Mouse (Mus musculus) midbrain, embryonic 13.5 days (tissue): ENCODE results near the gene Ran. TPM values are rescaled to one million over a fixed set of nuclear protein-coding genes. Genes with fewer than 3 reads are reported as not detected.
A peak's percentile ranks its signal among the peaks of the same experiment; 100 is the strongest.
"Not testable (repeated sequence)": the region's sequence is repeated elsewhere in the genome, so short reads cannot be mapped to it uniquely, and the experiment has no call there.

Source experiments
- ATAC-seq: fragments of 200-750 bp; cut with Nextera tagmentation; 2 replicates; pipeline ENCODE4 v1.8.0; 2017; ENCODE audit warnings: mild to moderate bottlenecking, moderate TSS enrichment, moderate library complexity
- H3K27ac ChIP-seq: fragments of 300-500 bp; sonication (generic); 2 replicates; pipeline ENCODE4 v1.5.1; 2015; ENCODE audit warnings: inconsistent platforms, mild to moderate bottlenecking, moderate library complexity
- H3K27me3 ChIP-seq: fragments of 300-500 bp; sonication (generic); 2 replicates; pipeline ENCODE4 v1.6.1; 2015; ENCODE audit warnings: mild to moderate bottlenecking, inconsistent platforms
- H3K36me3 ChIP-seq: fragments of 300-500 bp; sonication (generic); 2 replicates; pipeline ENCODE4 v1.6.1; 2015; ENCODE audit warnings: mild to moderate bottlenecking, inconsistent platforms
- H3K4me1 ChIP-seq: fragments of 300-500 bp; sonication (generic); replicated peaks from 2 replicates; pipeline ENCODE4 v1.6.1; 2015; ENCODE audit warnings: inconsistent platforms
- H3K4me2 ChIP-seq: fragments of 300-500 bp; sonication (generic); replicated peaks from 2 replicates; pipeline ENCODE4 v1.6.1; 2015; ENCODE audit warnings: moderate library complexity, mild to moderate bottlenecking, inconsistent platforms
- H3K4me3 ChIP-seq: fragments of 300-500 bp; sonication (generic); replicated peaks from 2 replicates; pipeline ENCODE4 v1.5.1; 2015; ENCODE audit warnings: mild to moderate bottlenecking, inconsistent platforms
- H3K9ac ChIP-seq: fragments of 300-500 bp; sonication (generic); replicated peaks from 2 replicates; pipeline ENCODE4 v1.6.1; 2015; ENCODE audit warnings: mild to moderate bottlenecking, inconsistent platforms
- H3K9me3 ChIP-seq: fragments of 300-500 bp; sonication (generic); 2 replicates; pipeline ENCODE4 v1.6.1; 2016; ENCODE audit warnings: mild to moderate bottlenecking, inconsistent platforms
- WGBS: fragments of 180-500 bp; shearing (Covaris S2); methylation state at CpG from one replicate; pipeline ENCODE4 v1.1.7; 2015; 5-methylcytosine and 5-hydroxymethylcytosine counted together
- polyA plus RNA-seq: library from polyadenylated mRNA; unstranded; fragments of >200 nt; fragmentation: Nextera tagmentation; extraction: Ambion mirVana; gene quantifications from 2 replicates; pipeline ENCODE4 v1.2.1, GENCODE M21; 2015

Gene Ran
- polyA plus RNA-seq = 529 and 559 TPM in 2 replicates

DNA sequence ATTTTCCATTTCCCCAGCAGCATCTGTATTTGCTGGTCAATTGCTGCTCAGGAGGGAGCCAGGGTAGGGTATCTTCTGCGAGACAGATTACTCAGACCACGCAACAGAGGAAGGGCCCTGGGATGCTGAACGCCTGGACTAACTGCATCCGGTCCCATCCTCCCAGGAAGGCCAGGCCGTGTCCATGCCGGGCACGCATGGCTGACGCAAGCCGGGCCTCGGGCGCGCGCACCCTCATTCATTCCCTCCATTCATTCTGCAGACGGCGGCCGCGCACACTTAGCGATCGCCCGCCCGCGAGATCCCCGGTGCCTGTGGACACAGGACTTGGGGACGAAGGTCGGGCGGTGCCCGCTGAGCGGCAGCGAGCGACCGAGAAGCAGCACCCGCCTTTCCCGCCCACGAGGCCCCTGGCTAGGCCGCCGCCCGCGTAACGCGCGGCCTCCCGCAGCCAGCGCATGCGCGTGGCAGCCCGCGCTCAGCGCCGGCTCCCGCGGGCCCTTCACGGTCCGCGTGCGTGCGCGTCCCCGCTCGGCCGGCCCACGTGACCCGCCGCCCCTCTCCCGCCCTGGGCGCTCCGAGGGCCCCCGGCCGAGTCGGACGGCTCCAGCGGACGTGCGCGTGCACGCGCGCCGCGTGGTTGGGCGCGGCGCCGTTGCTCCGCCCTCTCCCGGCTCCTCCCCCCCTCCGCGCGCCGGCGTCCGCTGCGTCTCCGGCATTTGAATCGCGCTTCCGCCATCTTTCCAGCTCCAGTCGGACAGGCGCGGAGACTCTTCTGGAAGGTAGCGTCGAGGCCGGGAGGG, at the start of gene Ran:
TSS of gene Ran (plus strand) at position 573 of the 803 bp plus-strand sequence.
- Histone ChIP-seq H3K9ac (peak within 1 kb of the TSS; percentile 93), H3K4me2 (peak within 1 kb of the TSS; percentile 89), H3K27me3 (no peaks in the 10 kb centered on the region), H3K9me3 (no peaks in the 10 kb centered on the region), H3K36me3 (peaks cover 18% of the 10 kb centered on the region), H3K27ac (peak within 1 kb of the TSS; percentile 97), H3K4me3 (peak within 1 kb of the TSS; percentile 90), H3K4me1 (peaks cover 22% of the 10 kb centered on the region)
- WGBS = under 1% methylated on average over 100 of the region's 102 CpGs
- peak; percentile 93 for ATAC-seq

DNA sequence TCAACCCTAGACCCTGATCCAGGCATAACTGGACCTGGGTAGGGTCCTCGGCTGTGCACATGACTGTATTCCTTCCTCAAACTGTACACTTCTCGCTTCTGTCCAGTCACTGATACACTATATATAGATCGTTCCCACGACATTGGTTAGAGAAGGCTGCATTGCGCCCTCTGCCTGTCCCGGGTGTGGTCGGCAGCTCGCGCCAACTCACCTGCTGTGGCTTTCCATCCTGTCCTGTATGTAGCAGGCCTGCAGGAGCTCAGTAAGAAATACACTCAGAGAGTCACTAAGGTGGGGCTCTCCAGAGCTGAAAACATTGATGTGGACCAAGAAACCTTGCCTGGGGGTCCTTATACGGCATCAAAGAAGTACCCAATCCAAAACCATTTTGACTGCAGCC, 49.0 kb upstream of the Ran start:
- H3K9ac ChIP-seq = no peak overlapping the region
- no peaks in the 10 kb centered on the region for H3K36me3 ChIP-seq
- H3K4me3 ChIP-seq = no peak overlapping the region
- H3K4me2 ChIP-seq = peak overlapping the region; percentile 9; the same call in 1 of the 2 replicates
- no peak overlapping the region for H3K27ac ChIP-seq
- no peaks in the 10 kb centered on the region for H3K4me1 ChIP-seq
- 0 out of 2 replicates have a peak, but pooled peaks have one; percentile 30 for ATAC-seq
- no peaks in the 10 kb centered on the region for H3K27me3 ChIP-seq
- WGBS = 69% methylated on average over 10 of the region's 10 CpGs
- H3K9me3 ChIP-seq = no peaks in the 10 kb centered on the region

DNA sequence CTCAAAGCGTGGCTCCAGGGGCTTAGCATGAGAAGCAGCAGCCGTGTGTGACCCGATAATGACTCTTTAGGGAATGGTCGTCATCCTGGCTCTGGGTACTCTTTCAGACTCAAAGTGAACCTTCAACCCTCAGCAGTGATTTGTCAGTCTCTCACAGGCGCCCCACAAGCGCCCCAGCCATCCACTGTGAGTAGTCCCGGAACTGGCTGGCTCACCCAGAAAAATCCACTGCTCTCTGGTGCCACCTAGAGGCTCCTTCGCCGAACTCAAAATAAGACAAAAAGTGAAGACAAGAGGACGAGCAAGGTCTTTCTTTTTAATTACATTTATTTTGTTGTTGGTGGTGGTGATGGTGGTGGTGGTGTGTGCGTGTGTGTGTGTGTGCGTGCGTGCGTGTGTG, 48.6 kb upstream of the Ran start:
- no peaks in the 10 kb centered on the region for H3K36me3 ChIP-seq
- no peak overlapping the region for H3K9ac ChIP-seq
- H3K27me3 ChIP-seq = no peaks in the 10 kb centered on the region
- no peaks in the 10 kb centered on the region for H3K9me3 ChIP-seq
- 14% methylated on average over 14 of the region's 14 CpGs for WGBS
- ATAC-seq = peak; percentile 78
- no peak overlapping the region for H3K27ac ChIP-seq
- peaks cover 3% of the 10 kb centered on the region; the same call in 1 of the 2 replicates for H3K4me1 ChIP-seq
- peak overlapping the region; percentile 9; the same call in 1 of the 2 replicates for H3K4me2 ChIP-seq
- H3K4me3 ChIP-seq = no peak overlapping the region

DNA sequence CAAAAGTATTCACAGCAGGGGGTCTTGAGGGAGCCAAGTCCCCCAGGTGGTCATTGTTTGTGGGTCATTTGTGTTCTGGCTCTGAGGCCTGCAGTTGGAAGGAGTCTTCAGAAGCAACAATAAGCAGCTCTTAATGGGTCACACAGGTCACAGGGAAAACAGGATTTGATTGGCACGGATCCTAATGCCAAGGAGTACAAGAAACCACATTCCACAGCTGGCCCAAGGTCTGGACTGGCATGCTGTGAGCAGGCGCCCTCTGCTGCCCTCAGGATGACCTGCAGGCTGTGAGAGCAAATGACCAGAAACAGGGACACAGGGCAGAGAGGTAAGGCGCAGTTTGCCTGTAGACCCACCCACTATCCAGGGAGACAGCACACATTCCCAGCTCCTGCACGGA, 43.6 kb upstream of the Ran start:
- ATAC-seq = no peak; the same call in 1 of the 2 replicates
- H3K9me3 ChIP-seq = no peaks in the 10 kb centered on the region
- H3K4me1 ChIP-seq = peaks cover 3% of the 10 kb centered on the region; the same call in 1 of the 2 replicates
- no peaks in the 10 kb centered on the region for H3K27me3 ChIP-seq
- H3K36me3 ChIP-seq = no peaks in the 10 kb centered on the region
- H3K9ac ChIP-seq = no peak overlapping the region
- WGBS = 9% methylated on average over 4 of the region's 4 CpGs
- H3K4me2 ChIP-seq = no peak overlapping the region
- no peak overlapping the region for H3K4me3 ChIP-seq
- H3K27ac ChIP-seq = no peak overlapping the region

DNA sequence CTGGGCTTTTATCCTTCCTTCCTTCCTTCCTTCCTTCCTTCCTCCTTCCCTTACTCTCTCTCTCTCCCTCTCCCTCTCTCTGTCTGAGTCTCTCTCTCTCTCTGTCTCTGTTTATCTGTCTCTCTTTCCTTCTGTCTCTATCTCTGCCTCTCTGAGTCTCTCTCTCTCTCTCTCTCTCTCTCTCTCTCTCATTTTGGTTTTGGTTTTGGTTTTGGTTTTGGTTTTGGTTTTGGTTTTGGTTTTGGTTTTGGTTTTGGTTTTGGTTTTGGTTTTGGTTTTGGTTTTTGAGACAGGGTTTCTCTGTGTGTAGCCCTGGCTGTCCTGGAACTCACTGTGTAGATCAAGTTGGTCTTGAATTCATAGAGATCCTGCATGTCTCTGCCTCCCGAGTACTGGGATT, 42.4 kb upstream of the Ran start:
- not testable (repeated sequence) for H3K36me3 ChIP-seq, H3K4me2 ChIP-seq, H3K4me3 ChIP-seq, H3K27me3 ChIP-seq, H3K4me1 ChIP-seq, H3K9ac ChIP-seq, H3K9me3 ChIP-seq, ATAC-seq, H3K27ac ChIP-seq
- WGBS = 88% methylated on average over 1 of the region's 1 CpGs

DNA sequence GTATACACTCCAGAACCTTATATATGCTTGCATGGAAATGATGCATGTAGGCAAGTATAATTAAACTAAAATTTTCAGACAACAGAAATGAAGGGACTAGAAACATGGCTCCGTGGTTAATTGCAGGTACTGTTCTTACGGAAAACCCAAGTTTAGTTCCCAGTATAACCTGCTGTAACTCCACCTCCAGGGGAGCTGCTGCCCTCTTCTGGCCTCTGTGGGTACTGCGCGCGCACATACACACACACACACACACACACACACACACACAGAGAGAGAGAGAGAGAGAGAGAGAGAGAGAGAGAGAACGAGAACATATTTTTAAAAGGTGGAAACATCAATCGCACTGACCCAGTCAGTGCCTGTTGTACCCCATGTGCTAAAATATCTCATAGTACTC, 40.9 kb upstream of the Ran start:
- WGBS = 99% methylated on average over 7 of the region's 7 CpGs
- H3K4me1 ChIP-seq = peaks cover 3% of the 10 kb centered on the region; the same call in 1 of the 2 replicates
- H3K36me3 ChIP-seq = no peaks in the 10 kb centered on the region
- no peak overlapping the region for H3K27ac ChIP-seq
- no peaks in the 10 kb centered on the region for H3K27me3 ChIP-seq
- no peak overlapping the region for H3K4me2 ChIP-seq
- no peak overlapping the region for H3K4me3 ChIP-seq
- no peak overlapping the region for H3K9ac ChIP-seq
- no peaks in the 10 kb centered on the region for H3K9me3 ChIP-seq
- no peak for ATAC-seq

DNA sequence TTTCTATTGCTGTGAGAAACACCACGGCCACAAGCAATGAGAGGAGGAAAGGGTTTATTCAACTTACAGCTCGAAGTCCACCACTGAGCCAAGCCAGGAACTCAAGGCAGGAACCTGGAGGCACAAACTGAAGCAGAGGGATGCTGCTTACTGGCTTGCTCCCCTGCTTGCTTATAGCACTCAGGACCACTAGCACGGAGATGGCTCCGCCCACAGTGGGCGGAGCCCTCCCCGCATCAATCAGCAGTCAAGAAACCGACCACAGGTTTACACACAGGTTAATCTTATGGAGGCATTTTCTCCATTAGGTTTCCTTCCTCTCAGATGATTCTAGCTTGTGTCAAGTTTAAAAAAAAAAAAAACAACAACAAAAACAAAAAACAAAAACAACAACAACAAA, 39.0 kb upstream of the Ran start:
- no peaks in the 10 kb centered on the region for H3K27me3 ChIP-seq
- H3K4me3 ChIP-seq = no peak overlapping the region
- no peak for ATAC-seq
- H3K4me1 ChIP-seq = peaks cover 3% of the 10 kb centered on the region; the same call in 1 of the 2 replicates
- WGBS = 78% methylated on average over 7 of the region's 7 CpGs
- H3K27ac ChIP-seq = no peak overlapping the region
- peaks cover 14% of the 10 kb centered on the region for H3K36me3 ChIP-seq
- no peaks in the 10 kb centered on the region for H3K9me3 ChIP-seq
- H3K4me2 ChIP-seq = no peak overlapping the region
- no peak overlapping the region for H3K9ac ChIP-seq

DNA sequence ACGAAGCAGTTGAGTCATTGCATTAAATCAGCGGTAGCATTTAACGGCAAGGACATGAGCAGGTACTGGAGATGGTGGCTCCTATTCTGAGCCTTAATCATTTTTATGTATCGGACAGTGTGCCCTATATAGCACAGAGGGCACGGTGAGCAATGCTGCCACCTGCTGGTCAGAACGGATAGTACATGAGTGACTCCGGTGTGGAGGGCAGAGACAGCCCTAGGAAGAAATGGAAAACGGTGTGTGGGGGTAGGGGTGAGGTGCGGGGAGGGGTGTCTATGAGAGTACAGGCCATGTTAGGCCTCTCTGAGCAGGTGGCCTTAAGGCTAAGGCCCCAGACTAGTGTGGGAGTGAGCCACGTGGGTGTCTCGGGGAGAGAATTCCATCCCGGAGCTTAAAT, 38.3 kb upstream of the Ran start:
- H3K36me3 ChIP-seq = peaks cover 21% of the 10 kb centered on the region
- no peaks in the 10 kb centered on the region for H3K27me3 ChIP-seq
- H3K4me1 ChIP-seq = 0 out of 2 replicates have a peak, but pooled peaks cover 3% of the 10 kb centered on the region
- H3K4me3 ChIP-seq = no peak overlapping the region
- ATAC-seq = peak; percentile 80
- H3K4me2 ChIP-seq = no peak overlapping the region
- H3K9me3 ChIP-seq = no peaks in the 10 kb centered on the region
- 26% methylated on average over 12 of the region's 12 CpGs for WGBS
- H3K27ac ChIP-seq = no peak overlapping the region
- no peak overlapping the region for H3K9ac ChIP-seq

DNA sequence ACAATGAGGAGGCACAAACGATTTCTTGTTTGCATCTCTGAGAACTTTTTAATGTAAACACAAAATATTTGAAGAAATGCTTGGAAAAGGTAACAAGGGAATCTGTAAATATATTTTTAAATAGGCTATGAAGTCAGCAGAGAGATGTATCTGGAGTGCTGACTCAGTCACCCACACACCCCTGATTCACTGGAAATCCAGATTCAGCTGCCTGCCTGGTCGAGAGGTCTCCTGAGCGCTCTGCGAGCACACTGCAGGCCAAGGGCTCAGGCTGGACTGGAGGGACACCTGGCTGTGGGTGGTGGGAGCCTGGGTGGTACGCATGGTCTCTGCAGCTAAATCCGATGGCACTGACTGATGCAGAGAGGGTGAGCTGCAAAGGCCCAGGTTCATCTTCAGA, 35.3 kb upstream of the Ran start:
- H3K27me3 ChIP-seq = no peaks in the 10 kb centered on the region
- no peak overlapping the region for H3K4me2 ChIP-seq
- H3K9ac ChIP-seq = no peak overlapping the region
- H3K4me3 ChIP-seq = no peak overlapping the region
- peaks cover 36% of the 10 kb centered on the region for H3K36me3 ChIP-seq
- no peak for ATAC-seq
- no peaks in the 10 kb centered on the region for H3K9me3 ChIP-seq
- 0 out of 2 replicates have a peak, but pooled peaks cover 5% of the 10 kb centered on the region for H3K4me1 ChIP-seq
- WGBS = 91% methylated on average over 6 of the region's 6 CpGs
- H3K27ac ChIP-seq = no peak overlapping the region

DNA sequence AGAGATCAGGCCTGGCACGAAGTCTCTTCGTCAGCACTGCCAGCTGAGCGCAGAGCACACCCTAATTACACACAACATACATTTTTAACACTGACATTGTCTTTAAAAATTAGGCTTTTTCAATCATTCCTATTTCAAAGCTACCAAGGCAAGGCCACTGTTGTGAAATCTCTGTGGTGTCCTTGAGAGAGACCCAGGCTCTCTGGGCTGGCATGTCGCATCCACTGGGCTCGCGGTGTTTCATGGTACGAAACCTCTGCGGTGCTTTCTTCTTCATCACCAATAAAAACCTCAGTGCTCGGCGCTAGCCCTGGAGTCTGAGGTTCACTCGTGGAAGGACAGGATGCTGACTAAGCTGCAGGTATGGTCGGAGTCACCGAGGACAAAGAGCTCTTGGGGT, 33.9 kb upstream of the Ran start:
- no peak for ATAC-seq
- Histone ChIP-seq H3K9me3 (no peaks in the 10 kb centered on the region), H3K27me3 (no peaks in the 10 kb centered on the region), H3K4me3 (no peak overlapping the region), H3K4me1 (0 out of 2 replicates have a peak, but pooled peaks cover 5% of the 10 kb centered on the region), H3K4me2 (no peak overlapping the region), H3K27ac (no peak overlapping the region), H3K36me3 (peaks cover 43% of the 10 kb centered on the region), H3K9ac (no peak overlapping the region)
- 88% methylated on average over 13 of the region's 13 CpGs for WGBS

DNA sequence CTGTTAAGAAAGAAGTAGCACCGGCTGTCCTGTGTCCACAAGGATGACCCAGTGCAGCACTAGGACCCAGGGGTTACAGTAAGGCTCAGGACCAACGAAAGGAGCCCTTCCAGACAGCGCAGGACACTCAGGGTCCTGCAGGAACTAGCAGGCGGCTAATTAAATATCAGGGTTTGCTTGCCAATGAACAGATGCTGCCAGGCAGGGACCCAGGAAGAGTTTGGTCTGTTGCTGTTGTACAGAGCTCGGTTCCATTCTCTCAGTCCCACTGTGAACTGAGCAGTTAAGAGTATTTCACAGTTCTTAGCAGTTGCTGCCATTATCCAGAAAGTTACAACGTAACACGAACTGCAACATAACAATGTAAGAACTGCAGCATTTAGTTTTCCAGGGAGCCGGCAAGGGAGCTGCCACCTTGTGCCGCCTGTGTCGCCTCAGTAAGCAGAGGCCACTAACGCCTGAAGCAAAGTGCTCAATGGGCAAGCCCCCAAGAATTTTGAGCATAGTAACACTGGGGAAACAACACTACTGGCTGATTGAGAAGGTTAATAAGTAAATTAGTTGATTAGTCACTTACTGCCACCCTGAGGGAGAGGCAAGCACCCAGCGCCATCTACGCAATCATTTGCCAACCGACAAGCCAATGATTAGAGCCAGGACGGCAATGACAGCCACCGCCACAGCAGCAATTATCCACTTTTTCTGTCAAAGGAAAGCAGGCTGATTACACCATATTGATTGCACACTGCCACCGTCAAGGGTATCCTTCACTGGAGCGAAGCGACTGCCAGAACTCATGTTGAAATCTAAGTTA, 32.5 kb upstream of the Ran start:
- no peaks in the 10 kb centered on the region for H3K9me3 ChIP-seq
- no peak overlapping the region for H3K9ac ChIP-seq
- no peaks in the 10 kb centered on the region for H3K27me3 ChIP-seq
- no peak for ATAC-seq
- H3K4me2 ChIP-seq = no peak overlapping the region
- WGBS = 82% methylated on average over 19 of the region's 19 CpGs
- no peak overlapping the region for H3K27ac ChIP-seq
- 0 out of 2 replicates have a peak, but pooled peaks cover 5% of the 10 kb centered on the region for H3K4me1 ChIP-seq
- peaks cover 56% of the 10 kb centered on the region for H3K36me3 ChIP-seq
- no peak overlapping the region for H3K4me3 ChIP-seq
